ENCODE assay signal across 20 mouse cellular contexts in genomic region chr19:8594518-8594917, GRCm38 (mm10). TPM values are rescaled to one million over a fixed set of nuclear protein-coding genes. Genes with fewer than 3 reads are reported as not detected.
DNase-seq lines count a peak whose midpoint lies in the region; ATAC-seq and TF ChIP-seq lines count a peak whose summit lies in the region.
"Had no signal": no experiment of that assay in that cellular context is flagged by ENCODE, and none has a peak within 500 bp of the region (broad histone marks: within the 10 kb centered on the region; RNA-seq: fewer than 3 reads in every experiment).

No protein-coding gene starts in this region.

- H3K4me2 ChIP-seq in liver, postnatal 0 days (ENCODE audit: low read depth, low read length), result no peak overlapping the region
- peak overlapping the region; percentile 8; the same call in 1 of the 2 replicates for H3K4me2 ChIP-seq in liver, embryonic 12.5 days
- H3K4me2 ChIP-seq: hindbrain, embryonic 15.5 days; neural tube, embryonic 13.5 days had no signal

- H3K9ac ChIP-seq in liver, postnatal 0 days (replicated peaks), result no peak overlapping the region
- no peak overlapping the region for H3K9ac ChIP-seq in liver, embryonic 12.5 days
- H3K9ac ChIP-seq: hindbrain, embryonic 15.5 days; neural tube, embryonic 13.5 days had no signal

- H3K27ac ChIP-seq in heart, embryonic 10.5 days, result peak overlapping the region; percentile 72
- no peak overlapping the region for H3K27ac ChIP-seq in liver, postnatal 0 days (ENCODE audit: low read depth)
- no peak overlapping the region for H3K27ac ChIP-seq in liver, embryonic 12.5 days
- H3K27ac ChIP-seq: hindbrain, embryonic 15.5 days; neural tube, embryonic 13.5 days had no signal

- TF ChIP-seq CTCF in liver, postnatal 0 days (IDR thresholded peaks at IDR 0.05; ENCODE audit: low read depth), result no peak

- H3K4me3 ChIP-seq in heart, embryonic 10.5 days, result no peak overlapping the region
- H3K4me3 ChIP-seq in liver, postnatal 0 days (ENCODE audit: low read depth, low read length), result no peak overlapping the region
- no peak overlapping the region for H3K4me3 ChIP-seq in liver, embryonic 12.5 days
- H3K4me3 ChIP-seq: hindbrain, embryonic 15.5 days; neural tube, embryonic 13.5 days had no signal

- no peak for DNase-seq in heart, embryonic 10.5 days (ENCODE audit: low spot score)
- DNase-seq in heart, adult 9 months (ENCODE audit: low spot score in 2 of 2), result no peak
- peak; percentile 28 for DNase-seq in liver
- no peak for DNase-seq in liver, postnatal 0 days
- DNase-seq in embryo, embryonic 10 days (ENCODE audit: low spot score), result peak; percentile 19
- no peak for DNase-seq in testis, postnatal 10 days (ENCODE audit: low spot score)
- DNase-seq: cerebellum, adult 11 months; gastrocnemius, postnatal 25 days; layer of hippocampus, adult 9-11 months; midbrain, embryonic 14.5 days; right cerebral cortex, postnatal 14 days had no signal

- WGBS in heart, embryonic 10.5 days, result 4% methylated on average over 1 of the region's 1 CpGs
- 5% methylated on average over 1 of the region's 1 CpGs for WGBS in liver, postnatal 0 days (ENCODE audit: insufficient replicate concordance)
- WGBS in liver, embryonic 12.5 days (ENCODE audit: insufficient replicate concordance), result 13% methylated on average over 1 of the region's 1 CpGs

- H3K9me3 ChIP-seq in heart, embryonic 10.5 days, result no peaks in the 10 kb centered on the region
- no peaks in the 10 kb centered on the region for H3K9me3 ChIP-seq in liver, postnatal 0 days (ENCODE audit: low read length)
- H3K9me3 ChIP-seq in liver, embryonic 12.5 days (replicated peaks), result no peaks in the 10 kb centered on the region
- H3K9me3 ChIP-seq: hindbrain, embryonic 15.5 days; neural tube, embryonic 13.5 days had no signal

- H3K36me3 ChIP-seq in heart, embryonic 10.5 days, result no peaks in the 10 kb centered on the region
- no peaks in the 10 kb centered on the region for H3K36me3 ChIP-seq in liver, postnatal 0 days (replicated peaks; ENCODE audit: insufficient read depth, low read length)
- no peaks in the 10 kb centered on the region for H3K36me3 ChIP-seq in liver, embryonic 12.5 days
- H3K36me3 ChIP-seq: hindbrain, embryonic 15.5 days; neural tube, embryonic 13.5 days had no signal

- no peaks in the 10 kb centered on the region for H3K27me3 ChIP-seq in heart, embryonic 10.5 days (ENCODE audit: insufficient read depth, poor library complexity, severe bottlenecking)
- no peaks in the 10 kb centered on the region for H3K27me3 ChIP-seq in liver, postnatal 0 days (ENCODE audit: insufficient read depth, low read length)
- peaks cover 19% of the 10 kb centered on the region; the same call in 1 of the 2 replicates for H3K27me3 ChIP-seq in liver, embryonic 12.5 days (replicated peaks)
- H3K27me3 ChIP-seq: hindbrain, embryonic 15.5 days; neural tube, embryonic 13.5 days had no signal

- ATAC-seq in liver, postnatal 0 days, result no peak
- ATAC-seq in liver, embryonic 12.5 days, result 0 out of 2 replicates have a peak, but pooled peaks have one; percentile 30
- no peak for ATAC-seq in erythroblast, adult 5-6 weeks (replicated peaks; ENCODE audit: low FRiP score, poor library complexity, severe bottlenecking)
- ATAC-seq: lung, postnatal 0 days had no signal

- H3K4me1 ChIP-seq in heart, embryonic 10.5 days, result peaks cover 39% of the 10 kb centered on the region
- peaks cover 27% of the 10 kb centered on the region for H3K4me1 ChIP-seq in liver, postnatal 0 days (ENCODE audit: insufficient read depth)
- peaks cover 30% of the 10 kb centered on the region for H3K4me1 ChIP-seq in liver, embryonic 12.5 days
- H3K4me1 ChIP-seq: hindbrain, embryonic 15.5 days had no signal

- no peak for TF ChIP-seq EP300 in liver, postnatal 0 days (IDR thresholded peaks at IDR 0.05; ENCODE audit: low read depth)

RNA-seq across cellular contexts. Expression of gene Slc22a8, which starts 3.5 kb away (rescaled TPM):
- 0.23 and 0.48 TPM in 2 replicates for polyA plus RNA-seq in heart, embryonic 10.5 days (2016; fragmentation: Nextera tagmentation; extraction: Ambion mirVana)
- polyA plus RNA-seq in liver, postnatal 0 days (2015; fragmentation: Nextera tagmentation; extraction: Ambion mirVana), result 0.27 TPM in 2 replicates
- polyA plus RNA-seq in liver, embryonic 12.5 days (2016; fragmentation: Nextera tagmentation; extraction: Ambion mirVana), result 1.6 and 1.7 TPM in 2 replicates
- not detected in 2 replicates for total RNA-seq in erythroblast, adult 5-6 weeks (2015; ENCODE audit: low replicate concordance)
- total RNA-seq in erythroblast, adult 5-6 weeks (2017; ENCODE audit: low replicate concordance), result not detected in 2 replicates
- total RNA-seq: common myeloid progenitor, adult 5-6 weeks; ES-E14; gastrocnemius, postnatal 25 days had no signal
- polyA plus RNA-seq: heart, embryonic 14.5 days had no signal

RNA-seq across cellular contexts. Expression of gene Slc22a6, which starts 23.3 kb away (rescaled TPM):
- polyA plus RNA-seq in heart, embryonic 10.5 days (2016; fragmentation: Nextera tagmentation; extraction: Ambion mirVana), result 0.04 TPM in 1 of 2 replicates, not detected in the other
- not detected in 2 replicates for polyA plus RNA-seq in liver, postnatal 0 days (2015; fragmentation: Nextera tagmentation; extraction: Ambion mirVana)
- polyA plus RNA-seq in liver, embryonic 12.5 days (2016; fragmentation: Nextera tagmentation; extraction: Ambion mirVana), result not detected in 2 replicates
- not detected in 2 replicates for total RNA-seq in erythroblast, adult 5-6 weeks (2015; ENCODE audit: low replicate concordance)
- total RNA-seq in erythroblast, adult 5-6 weeks (2017; ENCODE audit: low replicate concordance), result not detected in 2 replicates
- total RNA-seq: common myeloid progenitor, adult 5-6 weeks; ES-E14; gastrocnemius, postnatal 25 days had no signal
- polyA plus RNA-seq: heart, embryonic 14.5 days; lung, postnatal 0 days; thymus, postnatal 0 days had no signal

Comparison
In these comparisons a context has a peak if more than half of its experiments do, and no peak if none do; other contexts are left out.
1. DNase-seq: peak in liver (single experiment) and embryo, embryonic 10 days (single experiment); none in heart, embryonic 10.5 days (single experiment), heart, adult 9 months (0 of 2), liver, postnatal 0 days (single experiment) and testis, postnatal 10 days (single experiment).